Mouse (Mus musculus) layer of hippocampus, postnatal 14 days (tissue): ENCODE results near the gene 9530053A07Rik. TPM values are rescaled to one million over a fixed set of nuclear protein-coding genes. Genes with fewer than 3 reads are reported as not detected.

ENCODE experiments used
- total RNA-seq, 2 experiments: library from RNA; stranded (reverse); gene quantifications; 2 replicates each; pipeline ENCODE4 v1.2.3; 2021

The 9530053A07Rik gene
- total RNA-seq, 2 experiments from 2014 or later, result 0.05 to 0.12 TPM

Other genes starting within 250 kb of the 9530053A07Rik start
- 10 to 100 TPM; 14.2 to 16.5 TPM for gene Zfp974, start 200.0 kb upstream of the 9530053A07Rik start, total RNA-seq
- gene Zfp780b, start 150.3 kb upstream of the 9530053A07Rik start, total RNA-seq, result 10 to 100 TPM; 20.5 to 21.0 TPM
- gene Zfp850, start 115.4 kb upstream of the 9530053A07Rik start, total RNA-seq, result 1 to 10 TPM; 4.7 to 4.9 TPM
- 100 to 1,000 TPM; 121 to 126 TPM for gene Psmc4, start 79.4 kb upstream of the 9530053A07Rik start, total RNA-seq
- 1 to 10 TPM; 1.3 to 2.2 TPM for gene Fcgbp, start 58.2 kb upstream of the 9530053A07Rik start, total RNA-seq
- 10 to 100 TPM; 53.0 to 58.7 TPM for gene Fbl, start 40.2 kb downstream of the 9530053A07Rik start, total RNA-seq
- gene Dyrk1b, start 50.0 kb downstream of the 9530053A07Rik start, total RNA-seq, result 10 to 100 TPM; 37.5 to 43.5 TPM
- 10 to 100 TPM; 65.7 to 66.1 TPM for gene Eid2, start 138.4 kb downstream of the 9530053A07Rik start, total RNA-seq
- gene Eid2b, start 148.3 kb downstream of the 9530053A07Rik start, total RNA-seq, result 10 to 100 TPM; 40.5 to 41.4 TPM
- gene Selenov, start 161.7 kb downstream of the 9530053A07Rik start, total RNA-seq, result 1 to 10 TPM; 2.4 to 3.0 TPM
- 1 to 10 TPM; 4.9 to 5.1 TPM for gene Dll3, start 172.8 kb downstream of the 9530053A07Rik start, total RNA-seq
- gene Timm50, start 182.6 kb downstream of the 9530053A07Rik start, total RNA-seq, result 10 to 100 TPM; 40.1 to 44.8 TPM
- 100 to 1,000 TPM; 109 TPM for gene Supt5, start 209.3 kb downstream of the 9530053A07Rik start, total RNA-seq
- 100 to 1,000 TPM; 464 to 499 TPM for gene Rps16, start 221.2 kb downstream of the 9530053A07Rik start, total RNA-seq
- 10 to 100 TPM; 11.6 to 12.3 TPM for gene Plekhg2, start 243.1 kb downstream of the 9530053A07Rik start, total RNA-seq